Mouse (Mus musculus): ENCODE measurements at regions not wholly inside any gene's neighbourhood (a gene's known extent, or its start where the extent isn't known, plus 50 kb on each side); places are given as distances from the start of the nearest gene placed in this dataset.

DNA sequence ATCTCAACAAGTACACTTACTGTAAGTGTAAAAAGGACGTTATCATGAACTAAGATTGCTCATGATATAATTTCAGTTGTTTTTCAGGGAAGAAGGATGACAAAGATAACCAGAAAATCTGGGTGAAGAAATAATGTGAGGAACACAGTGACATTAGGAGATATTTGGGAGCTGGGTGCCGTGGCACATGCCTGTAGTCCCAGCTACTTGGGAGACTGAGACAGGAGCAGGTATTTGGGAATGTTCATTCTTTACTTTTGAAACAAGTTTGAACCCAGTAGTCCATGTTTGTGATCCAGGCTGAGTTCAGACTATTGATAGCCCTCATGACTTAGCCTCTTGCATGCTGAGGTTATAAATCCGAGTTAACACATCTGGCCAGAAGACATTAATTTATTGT is 528.2 kb upstream of the Intu start:
- WGBS: 84% methylated on average over 3 of the region's 3 CpGs
- H3K27me3 ChIP-seq (replicated peaks): no peaks in the 10 kb centered on the region
- H3K4me2 ChIP-seq: no peak overlapping the region
- H3K4me3 ChIP-seq: no peak overlapping the region
- no peak overlapping the region for H3K9ac ChIP-seq
- H3K27ac ChIP-seq: no peak overlapping the region
- ATAC-seq (replicated peaks): no peak
- no peaks in the 10 kb centered on the region for H3K9me3 ChIP-seq
- H3K36me3 ChIP-seq (replicated peaks): no peaks in the 10 kb centered on the region
- no peaks in the 10 kb centered on the region for H3K4me1 ChIP-seq

DNA sequence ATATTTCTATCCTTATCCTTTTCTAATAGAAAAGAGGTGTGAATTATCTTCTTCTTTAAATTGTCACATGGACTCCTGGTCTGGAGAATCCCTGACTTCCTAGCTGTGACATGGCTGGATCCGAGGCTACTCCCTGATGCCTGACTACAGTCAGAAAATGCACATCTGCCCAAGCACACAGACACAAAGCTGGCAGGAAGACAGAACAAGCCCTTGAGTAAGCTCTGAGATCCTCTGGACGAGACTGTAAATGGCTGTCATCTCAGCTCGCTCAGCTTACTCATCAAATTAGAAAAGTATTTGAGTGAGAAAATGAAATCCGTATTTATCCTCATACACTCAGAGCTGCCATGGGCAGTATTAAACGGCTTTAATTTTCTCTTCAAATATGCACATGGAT is 521.0 kb upstream of the Intu start:
- Histone ChIP-seq H3K9me3 (no peaks in the 10 kb centered on the region), H3K27ac (no peak overlapping the region), H3K27me3 (replicated peaks) (no peaks in the 10 kb centered on the region), H3K4me3 (no peak overlapping the region), H3K9ac (no peak overlapping the region), H3K4me2 (no peak overlapping the region), H3K36me3 (replicated peaks) (no peaks in the 10 kb centered on the region), H3K4me1 (no peaks in the 10 kb centered on the region)
- WGBS: 77% methylated on average over 5 of the region's 5 CpGs
- ATAC-seq (replicated peaks): no peak

DNA sequence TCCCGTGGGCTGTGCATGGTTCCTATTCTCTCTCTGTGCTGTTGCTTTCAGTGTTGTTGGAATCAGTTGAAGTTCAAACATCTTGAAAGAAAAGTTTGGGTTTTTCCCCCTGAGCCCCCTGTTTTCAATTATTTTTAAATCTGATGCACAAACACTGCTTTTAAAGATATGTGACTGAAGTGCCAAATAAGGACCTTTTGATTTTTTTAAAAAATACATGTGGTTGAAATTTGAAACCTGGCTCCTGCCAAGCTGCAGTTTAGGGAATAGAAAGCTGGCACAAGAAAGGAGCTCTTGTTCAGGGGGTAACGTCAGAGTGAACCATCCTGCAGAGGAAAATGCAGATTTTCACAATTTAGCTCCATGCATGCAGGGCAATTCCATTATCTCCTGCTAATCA is 509.4 kb upstream of the Intu start:
- no peak for ATAC-seq (replicated peaks)
- Histone ChIP-seq H3K4me2 (no peak overlapping the region), H3K9ac (no peak overlapping the region), H3K9me3 (no peaks in the 10 kb centered on the region), H3K27me3 (replicated peaks) (no peaks in the 10 kb centered on the region), H3K36me3 (replicated peaks) (no peaks in the 10 kb centered on the region), H3K27ac (no peak overlapping the region), H3K4me1 (no peaks in the 10 kb centered on the region), H3K4me3 (no peak overlapping the region)
- WGBS: 39% methylated on average over 2 of the region's 2 CpGs

DNA sequence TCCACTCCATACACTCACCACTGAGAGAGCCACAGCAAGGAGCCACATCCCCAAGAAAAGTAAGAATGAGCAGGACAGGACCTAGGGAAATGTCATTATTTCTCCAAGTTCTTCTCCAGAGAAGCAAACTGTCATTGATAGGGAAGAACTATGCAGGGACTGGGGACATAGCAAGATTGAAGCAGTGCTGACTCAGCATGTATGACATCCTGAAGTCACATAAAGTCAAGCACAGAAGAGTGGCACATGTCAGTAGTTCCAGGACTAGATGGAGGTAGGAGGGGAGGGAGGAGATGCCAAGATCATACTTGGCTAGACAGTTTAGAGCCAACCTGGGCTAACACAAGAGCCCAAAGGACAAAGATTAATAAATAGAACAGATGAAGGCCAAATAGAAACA is 503.4 kb upstream of the Intu start:
- Histone ChIP-seq H3K4me3 (no peak overlapping the region), H3K4me1 (no peaks in the 10 kb centered on the region), H3K27me3 (replicated peaks) (no peaks in the 10 kb centered on the region), H3K27ac (no peak overlapping the region), H3K9ac (no peak overlapping the region), H3K9me3 (no peaks in the 10 kb centered on the region), H3K36me3 (replicated peaks) (no peaks in the 10 kb centered on the region), H3K4me2 (no peak overlapping the region)
- no peak for ATAC-seq (replicated peaks)

DNA sequence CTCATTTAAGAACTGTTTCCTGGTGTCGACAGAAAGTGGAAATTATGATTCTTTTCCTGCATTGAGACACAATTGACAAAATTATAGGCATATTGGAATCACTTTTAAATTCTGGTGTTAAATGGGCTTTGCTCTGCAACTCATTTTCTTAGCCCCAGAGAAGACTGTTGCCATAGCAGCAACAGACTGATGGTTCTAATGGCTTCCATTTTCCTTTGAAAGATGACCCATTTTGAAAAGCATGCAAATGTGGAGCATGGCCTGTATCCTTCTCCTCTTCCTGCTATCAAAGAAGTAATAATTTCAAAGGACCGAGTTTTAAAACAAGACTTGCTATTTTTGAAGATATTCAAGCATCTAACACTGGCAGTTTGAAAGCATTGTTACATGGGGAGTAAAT is 494.9 kb upstream of the Intu start:
- Histone ChIP-seq H3K9me3 (no peaks in the 10 kb centered on the region), H3K36me3 (replicated peaks) (no peaks in the 10 kb centered on the region), H3K27ac (0 out of 2 replicates have a peak overlapping the region, but pooled peaks have one; percentile 0), H3K4me3 (no peak overlapping the region), H3K4me2 (no peak overlapping the region), H3K9ac (no peak overlapping the region), H3K27me3 (replicated peaks) (no peaks in the 10 kb centered on the region), H3K4me1 (no peaks in the 10 kb centered on the region)
- ATAC-seq (replicated peaks): peak; percentile 84
- 58% methylated on average over 2 of the region's 2 CpGs for WGBS

DNA sequence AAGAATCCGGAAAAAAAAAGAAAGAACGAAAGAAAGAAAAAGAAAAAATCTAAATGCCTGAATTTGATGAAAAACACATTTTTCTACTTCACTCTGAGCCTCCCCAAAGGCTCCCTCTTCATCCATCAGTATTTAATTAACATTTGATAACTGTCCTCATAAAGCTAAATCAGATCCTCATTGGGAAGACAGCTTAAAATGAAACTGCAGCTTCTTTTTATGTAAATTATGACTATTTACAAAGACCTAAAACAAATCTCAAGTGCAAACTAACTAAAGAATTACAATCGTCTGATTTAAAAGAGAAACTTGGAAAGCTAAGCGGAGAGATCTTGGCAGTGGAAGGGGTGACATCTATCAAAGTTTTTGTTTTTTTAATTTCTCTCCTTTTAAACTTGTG is 481.4 kb upstream of the Intu start:
- H3K4me3 ChIP-seq: no peak overlapping the region
- no peak overlapping the region for H3K4me2 ChIP-seq
- H3K27ac ChIP-seq: no peak overlapping the region
- no peaks in the 10 kb centered on the region for H3K27me3 ChIP-seq (replicated peaks)
- H3K4me1 ChIP-seq: no peaks in the 10 kb centered on the region
- no peaks in the 10 kb centered on the region for H3K36me3 ChIP-seq (replicated peaks)
- H3K9ac ChIP-seq: no peak overlapping the region
- 69% methylated on average over 4 of the region's 4 CpGs for WGBS
- no peak for ATAC-seq (replicated peaks)
- no peaks in the 10 kb centered on the region for H3K9me3 ChIP-seq

DNA sequence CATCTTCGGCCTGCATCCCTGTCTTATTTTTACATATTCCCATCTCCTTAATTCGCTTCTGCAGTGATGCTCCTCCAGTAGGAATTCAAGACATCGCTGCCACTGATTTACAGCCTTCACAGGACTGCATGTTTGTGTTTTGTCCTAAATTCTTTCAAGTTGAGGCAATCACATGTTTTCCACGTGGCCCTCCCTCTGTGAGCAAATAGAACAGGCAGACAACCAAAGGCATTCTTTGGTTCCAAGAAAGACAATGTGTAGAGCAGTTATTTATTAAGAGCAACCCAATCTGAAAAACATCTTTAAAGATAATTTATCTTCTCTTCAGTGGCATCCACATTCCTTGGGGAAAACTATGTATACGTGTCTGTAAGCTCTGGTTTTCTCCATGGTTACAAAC is 472.8 kb upstream of the Intu start:
- H3K4me2 ChIP-seq: no peak overlapping the region
- no peak overlapping the region for H3K27ac ChIP-seq
- no peak overlapping the region for H3K9ac ChIP-seq
- no peaks in the 10 kb centered on the region for H3K36me3 ChIP-seq (replicated peaks)
- H3K9me3 ChIP-seq: no peaks in the 10 kb centered on the region
- ATAC-seq (replicated peaks): no peak
- H3K27me3 ChIP-seq (replicated peaks): no peaks in the 10 kb centered on the region
- WGBS: 75% methylated on average over 5 of the region's 5 CpGs
- peaks cover 9% of the 10 kb centered on the region for H3K4me1 ChIP-seq
- no peak overlapping the region for H3K4me3 ChIP-seq

DNA sequence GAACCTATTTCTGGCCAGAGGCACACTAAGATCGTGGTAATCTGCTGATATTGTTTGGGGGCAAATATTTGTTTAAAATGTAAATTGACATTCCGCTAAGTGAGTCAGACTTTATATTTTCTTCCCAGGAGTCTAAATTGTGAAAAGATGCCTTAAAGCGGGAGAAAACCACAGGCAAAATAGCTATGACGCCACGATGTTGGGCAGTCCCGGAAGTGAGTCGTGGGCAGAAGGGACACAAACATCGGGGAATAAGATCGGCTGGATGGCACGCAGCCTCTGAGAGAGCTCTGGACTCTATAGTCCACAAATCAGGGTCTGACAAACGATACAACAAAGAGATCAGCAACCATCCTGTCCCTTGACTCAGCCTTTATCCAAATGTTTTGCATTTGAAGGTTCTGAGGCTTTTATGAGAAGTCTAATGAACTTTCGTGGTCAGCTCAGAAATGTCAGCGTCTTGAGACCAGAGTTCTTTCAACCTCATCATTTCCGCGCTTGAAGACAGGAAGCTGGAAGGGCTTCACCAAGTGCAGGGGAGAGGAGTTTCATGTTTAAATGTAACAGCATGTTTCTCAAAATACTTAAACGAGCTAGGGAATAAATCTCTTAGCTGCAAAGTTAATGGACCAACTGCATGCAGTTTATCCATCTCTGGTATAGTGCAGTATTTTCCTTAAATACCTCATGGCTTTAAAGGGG is 472.2 kb upstream of the Intu start:
- Histone ChIP-seq H3K4me2 (no peak overlapping the region), H3K27me3 (replicated peaks) (no peaks in the 10 kb centered on the region), H3K27ac (no peak overlapping the region), H3K9me3 (no peaks in the 10 kb centered on the region), H3K4me3 (no peak overlapping the region), H3K36me3 (replicated peaks) (no peaks in the 10 kb centered on the region), H3K4me1 (peaks cover 9% of the 10 kb centered on the region), H3K9ac (no peak overlapping the region)
- ATAC-seq (replicated peaks): no peak
- WGBS: 76% methylated on average over 16 of the region's 16 CpGs

DNA sequence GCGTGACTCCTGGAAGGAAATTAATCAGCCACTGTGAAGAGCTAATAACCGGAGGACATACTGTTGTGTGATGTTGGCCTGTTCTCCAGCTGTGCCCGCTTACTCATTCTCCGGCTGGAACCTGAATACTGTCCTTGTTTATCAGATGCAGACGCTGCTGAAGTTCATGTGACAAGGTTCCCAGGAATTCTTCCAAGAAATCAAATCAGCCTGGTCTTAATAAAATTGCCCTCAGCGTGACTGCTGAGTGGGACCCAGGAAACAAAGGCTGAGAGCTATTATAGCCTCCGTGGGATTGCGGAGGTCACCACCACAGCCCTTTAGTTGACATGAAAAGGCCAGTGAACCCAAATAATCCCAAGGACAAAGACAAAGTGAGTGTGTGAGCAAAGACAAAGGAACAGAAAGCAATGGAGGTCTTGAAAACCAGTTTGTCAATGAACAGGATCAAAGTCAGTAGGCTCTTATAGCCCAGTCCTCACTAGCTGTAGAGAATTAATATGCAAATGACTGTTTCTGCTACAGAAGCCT is 460.9 kb upstream of the Intu start:
- ATAC-seq (replicated peaks): peak; percentile 78
- Histone ChIP-seq H3K27me3 (replicated peaks) (no peaks in the 10 kb centered on the region), H3K4me2 (no peak overlapping the region), H3K36me3 (replicated peaks) (no peaks in the 10 kb centered on the region), H3K4me3 (no peak overlapping the region), H3K4me1 (0 out of 2 replicates have a peak, but pooled peaks cover 4% of the 10 kb centered on the region), H3K9me3 (no peaks in the 10 kb centered on the region), H3K27ac (no peak overlapping the region), H3K9ac (no peak overlapping the region)
- WGBS: 11% methylated on average over 8 of the region's 8 CpGs

DNA sequence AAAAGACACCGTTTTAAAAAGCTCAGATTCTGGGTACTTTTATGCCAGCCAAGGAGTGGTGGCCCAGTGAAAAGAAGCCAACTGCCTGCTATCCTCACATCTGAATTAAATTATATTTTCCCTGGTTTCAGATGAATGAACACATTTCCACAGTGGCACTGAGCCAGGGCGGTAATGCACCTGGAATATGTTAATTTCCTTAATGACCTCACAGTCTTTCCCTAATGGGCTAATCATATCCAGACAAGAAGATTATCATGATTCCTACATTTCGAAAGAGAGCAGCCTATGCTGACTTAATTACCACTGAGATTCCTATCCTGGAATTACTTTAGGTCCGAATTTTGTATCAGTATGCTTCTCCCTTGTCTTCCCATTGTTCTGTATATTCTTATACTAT is 454.3 kb upstream of the Intu start:
- no peak overlapping the region for H3K9ac ChIP-seq
- H3K4me2 ChIP-seq: no peak overlapping the region
- WGBS: 50% methylated on average over 4 of the region's 4 CpGs
- H3K4me3 ChIP-seq: no peak overlapping the region
- peaks cover 4% of the 10 kb centered on the region; the same call in 1 of the 2 replicates for H3K4me1 ChIP-seq
- H3K27ac ChIP-seq: no peak overlapping the region
- no peaks in the 10 kb centered on the region for H3K36me3 ChIP-seq (replicated peaks)
- H3K27me3 ChIP-seq (replicated peaks): no peaks in the 10 kb centered on the region
- ATAC-seq (replicated peaks): peak; percentile 66; the same call in 1 of the 2 replicates
- no peaks in the 10 kb centered on the region for H3K9me3 ChIP-seq

DNA sequence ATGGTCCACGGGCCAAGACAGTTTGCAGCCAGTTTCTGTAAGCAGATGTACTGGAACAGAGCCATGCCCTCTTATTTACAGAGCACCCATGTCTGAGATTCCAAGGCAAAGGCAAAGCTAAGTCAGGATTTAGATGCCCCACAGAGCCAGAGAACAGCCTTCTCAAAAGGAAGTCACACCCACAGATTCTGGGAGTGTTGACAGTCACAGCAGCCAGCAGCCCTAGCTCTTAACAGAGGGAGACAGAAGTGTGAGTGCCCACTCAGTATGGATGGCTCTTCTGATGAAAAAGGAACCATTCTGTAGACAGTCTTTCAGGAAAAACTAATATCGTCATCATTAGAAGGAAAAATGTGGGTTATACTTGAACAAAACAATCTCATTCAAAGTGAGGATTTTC is 446.0 kb upstream of the Intu start:
- 78% methylated on average over 2 of the region's 2 CpGs for whole genome bisulfite sequencing
- Histone ChIP-seq H3K36me3 (replicated peaks) (no peaks in the 10 kb centered on the region), H3K27me3 (replicated peaks) (no peaks in the 10 kb centered on the region), H3K4me3 (no peak overlapping the region), H3K4me1 (no peaks in the 10 kb centered on the region), H3K9ac (no peak overlapping the region), H3K9me3 (no peaks in the 10 kb centered on the region), H3K27ac (no peak overlapping the region), H3K4me2 (no peak overlapping the region)
- no peak for ATAC-seq (replicated peaks)

DNA sequence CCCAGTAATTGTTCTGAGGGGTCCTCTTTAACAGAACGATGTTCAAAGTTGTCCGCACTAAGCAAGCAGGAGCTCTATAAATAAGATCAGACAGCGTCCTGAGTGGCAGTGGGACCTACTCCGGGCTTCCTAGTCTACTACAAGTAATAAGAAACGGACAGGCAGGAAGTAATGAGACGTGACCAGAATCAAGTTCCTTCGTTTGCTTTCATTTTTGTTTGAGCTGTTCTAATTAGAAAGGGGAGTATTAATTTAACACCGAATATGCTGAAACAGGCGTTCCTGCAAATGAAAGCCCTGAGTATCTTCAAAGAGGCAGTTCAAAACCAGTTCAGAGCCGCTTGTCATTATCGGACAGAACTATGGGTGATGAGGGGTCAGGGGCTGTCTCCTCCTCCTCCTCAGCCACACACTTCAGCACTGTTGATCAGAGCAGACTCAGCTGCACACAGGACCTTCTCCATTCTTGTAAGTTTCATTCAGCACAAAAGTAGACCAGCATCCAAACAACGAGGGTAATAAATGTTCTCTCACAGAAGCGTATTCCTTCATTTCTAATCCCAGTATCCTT is 439.2 kb upstream of the Intu start:
- H3K27me3 ChIP-seq (replicated peaks): no peaks in the 10 kb centered on the region
- H3K9ac ChIP-seq: no peak overlapping the region
- H3K4me2 ChIP-seq: no peak overlapping the region
- whole genome bisulfite sequencing: 66% methylated on average over 13 of the region's 13 CpGs
- H3K9me3 ChIP-seq: no peaks in the 10 kb centered on the region
- H3K4me1 ChIP-seq: peaks cover 4% of the 10 kb centered on the region; the same call in 1 of the 2 replicates
- H3K27ac ChIP-seq: no peak overlapping the region
- H3K4me3 ChIP-seq: no peak overlapping the region
- no peaks in the 10 kb centered on the region for H3K36me3 ChIP-seq (replicated peaks)
- ATAC-seq (replicated peaks): no peak

DNA sequence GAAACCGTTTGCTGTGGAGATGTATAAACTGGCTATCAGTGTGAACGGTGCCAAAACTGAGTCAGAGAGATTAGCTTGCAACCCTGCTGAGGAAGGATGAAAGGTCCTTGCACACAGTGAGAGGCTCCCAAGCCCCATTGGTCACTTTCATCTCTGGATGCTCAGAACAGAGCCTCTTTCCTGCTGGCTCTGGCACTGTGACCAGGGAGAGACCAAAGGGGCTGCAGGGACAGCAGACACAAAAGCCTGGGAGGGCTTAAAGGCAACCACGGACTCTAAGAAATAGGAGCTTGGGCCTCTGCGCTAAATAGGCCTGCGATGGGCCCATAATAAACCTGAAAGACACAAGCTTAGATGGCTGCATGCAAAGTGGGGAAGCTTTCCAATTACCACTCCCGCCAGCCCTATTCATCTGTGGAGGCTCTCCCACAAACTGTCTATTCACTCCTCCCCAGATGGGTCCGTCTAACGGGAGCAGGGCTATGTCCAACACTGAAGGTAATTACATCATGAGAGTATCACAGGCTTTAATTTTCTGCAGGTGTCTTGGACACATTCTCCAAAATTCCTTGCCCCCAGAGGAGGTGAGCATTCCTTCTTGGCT is 438.2 kb upstream of the Intu start:
- peaks cover 4% of the 10 kb centered on the region; the same call in 1 of the 2 replicates for H3K4me1 ChIP-seq
- H3K27ac ChIP-seq: no peak overlapping the region
- H3K27me3 ChIP-seq (replicated peaks): no peaks in the 10 kb centered on the region
- H3K4me2 ChIP-seq: no peak overlapping the region
- H3K9me3 ChIP-seq: no peaks in the 10 kb centered on the region
- H3K4me3 ChIP-seq: no peak overlapping the region
- no peaks in the 10 kb centered on the region for H3K36me3 ChIP-seq (replicated peaks)
- 12% methylated on average over 8 of the region's 8 CpGs for WGBS
- ATAC-seq (replicated peaks): peak; percentile 75
- H3K9ac ChIP-seq: no peak overlapping the region
